Mouse (Mus musculus) stomach, embryonic 16.5 days (tissue): ENCODE measurements around the gene Rsph1. TPM values are rescaled to one million over a fixed set of nuclear protein-coding genes. Genes with fewer than 3 reads are reported as not detected.
A peak's percentile ranks its signal among the peaks of the same experiment; 100 is the strongest.

Experiments
- ATAC-seq: fragments of 200-750 bp; cut with Nextera tagmentation; 2 replicates; pipeline ENCODE4 v1.8.0; 2017; ENCODE audit warnings: moderate number of reproducible peaks, moderate TSS enrichment; ENCODE audit not compliant: insufficient read depth, low FRiP score
- H3K27ac ChIP-seq: fragments of 300-500 bp; sonication (generic); 2 replicates; pipeline ENCODE4 v1.5.1; 2014; ENCODE audit warnings: low read length
- H3K27me3 ChIP-seq: fragments of 300-500 bp; sonication (generic); 2 replicates; pipeline ENCODE4 v1.6.1; 2014; ENCODE audit warnings: low read length, control low read depth, mixed read lengths; ENCODE audit not compliant: control insufficient read depth, insufficient read depth
- H3K36me3 ChIP-seq: fragments of 300-500 bp; sonication (generic); 2 replicates; pipeline ENCODE4 v1.6.1; 2014; ENCODE audit warnings: low read length; ENCODE audit not compliant: control insufficient read depth, insufficient read depth
- H3K4me1 ChIP-seq: fragments of 300-500 bp; sonication (generic); 2 replicates; pipeline ENCODE4 v1.6.1; 2014; ENCODE audit warnings: low read length, control low read depth, mixed read lengths; ENCODE audit not compliant: control insufficient read depth, insufficient read depth
- H3K4me2 ChIP-seq: fragments of 300-500 bp; sonication (generic); 2 replicates; pipeline ENCODE4 v1.6.1; 2014; ENCODE audit warnings: low read depth, low read length, mixed read lengths
- H3K4me3 ChIP-seq: fragments of 300-500 bp; sonication (generic); replicated peaks from 2 replicates; pipeline ENCODE4 v1.5.1; 2014; ENCODE audit warnings: mild to moderate bottlenecking, low read length
- H3K9ac ChIP-seq: fragments of 300-500 bp; sonication (generic); 2 replicates; pipeline ENCODE4 v1.6.1; 2014; ENCODE audit warnings: low read length
- H3K9me3 ChIP-seq: fragments of 300-500 bp; sonication (generic); replicated peaks from 2 replicates; pipeline ENCODE4 v1.6.1; 2016; ENCODE audit warnings: low read length, control low read depth; ENCODE audit not compliant: control insufficient read depth
- WGBS: fragments of 180-500 bp; shearing (Covaris S2); extraction: QIAGEN DNeasy Blood & Tissue Kit; methylation state at CpG from one replicate; pipeline ENCODE4 v1.1.7; 2014; 5-methylcytosine and 5-hydroxymethylcytosine counted together
- polyA plus RNA-seq: library from polyadenylated mRNA; unstranded; fragments of >200 nt; fragmentation: Nextera tagmentation; extraction: Ambion mirVana; gene quantifications from 2 replicates; pipeline ENCODE4 v1.2.1, GENCODE M21; 2015

The Rsph1 gene
- polyA plus RNA-seq, 1 experiment from 2014 or later: 1.5 TPM

DNA sequence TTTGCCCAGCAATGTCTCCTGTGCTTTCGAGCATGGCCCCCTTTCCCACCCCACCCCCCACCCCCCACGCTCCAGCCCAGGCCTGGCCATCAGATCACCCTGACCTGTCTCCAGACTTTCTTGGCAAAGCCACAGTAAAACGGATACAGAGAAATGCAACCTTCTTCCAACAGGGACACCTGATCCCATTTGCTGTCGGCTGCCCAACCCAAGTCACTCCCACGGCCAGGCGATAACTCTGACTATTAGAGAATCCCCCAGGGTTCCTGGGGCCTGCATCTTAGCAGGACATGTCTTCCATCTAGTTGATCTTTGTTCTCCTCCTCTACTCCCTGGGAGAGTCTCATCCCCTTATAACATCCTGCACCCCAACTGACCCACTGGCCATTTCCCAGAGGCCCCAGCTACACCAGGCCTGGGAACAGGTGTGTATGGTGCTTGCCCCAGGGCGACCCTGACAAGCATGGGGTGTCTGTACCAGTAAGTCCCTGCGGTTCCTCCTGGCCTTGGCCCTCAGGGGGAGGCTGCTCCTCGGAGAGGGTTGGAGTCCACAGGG lies 18.8 kb downstream of the Rsph1 start:
- WGBS: 75% methylated on average over 9 of the region's 9 CpGs
- Histone ChIP-seq H3K4me1 (no peaks in the 10 kb centered on the region), H3K27me3 (no peaks in the 10 kb centered on the region), H3K27ac (no peak overlapping the region), H3K36me3 (no peaks in the 10 kb centered on the region), H3K4me3 (no peak overlapping the region), H3K9ac (no peak overlapping the region), H3K9me3 (no peaks in the 10 kb centered on the region), H3K4me2 (no peak overlapping the region)
- ATAC-seq: no peak

DNA sequence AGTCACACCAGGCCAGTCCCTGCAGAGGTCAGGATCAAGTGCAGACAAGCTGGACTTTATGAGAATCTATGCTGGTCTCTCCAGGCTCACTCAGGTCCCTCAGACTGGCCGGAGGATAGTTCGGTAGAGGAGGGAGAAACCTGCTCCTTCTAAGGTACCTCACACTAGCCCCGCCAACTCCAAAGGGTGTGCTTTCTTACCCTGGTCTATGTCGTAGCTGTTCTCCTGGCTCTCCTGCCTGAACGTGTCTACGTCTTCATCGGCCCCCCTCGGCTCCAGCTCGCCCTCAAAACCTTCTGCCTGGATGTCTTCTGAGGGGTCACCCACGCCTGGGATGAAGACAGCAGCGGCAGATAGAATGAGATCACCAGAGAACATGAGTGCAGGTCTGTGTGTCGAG lies 19.3 kb downstream of the Rsph1 start:
- Histone ChIP-seq H3K4me1 (no peaks in the 10 kb centered on the region), H3K4me2 (no peak overlapping the region), H3K27me3 (no peaks in the 10 kb centered on the region), H3K36me3 (no peaks in the 10 kb centered on the region), H3K9ac (no peak overlapping the region), H3K27ac (no peak overlapping the region), H3K4me3 (no peak overlapping the region), H3K9me3 (no peaks in the 10 kb centered on the region)
- 89% methylated on average over 12 of the region's 12 CpGs for WGBS
- ATAC-seq: no peak

DNA sequence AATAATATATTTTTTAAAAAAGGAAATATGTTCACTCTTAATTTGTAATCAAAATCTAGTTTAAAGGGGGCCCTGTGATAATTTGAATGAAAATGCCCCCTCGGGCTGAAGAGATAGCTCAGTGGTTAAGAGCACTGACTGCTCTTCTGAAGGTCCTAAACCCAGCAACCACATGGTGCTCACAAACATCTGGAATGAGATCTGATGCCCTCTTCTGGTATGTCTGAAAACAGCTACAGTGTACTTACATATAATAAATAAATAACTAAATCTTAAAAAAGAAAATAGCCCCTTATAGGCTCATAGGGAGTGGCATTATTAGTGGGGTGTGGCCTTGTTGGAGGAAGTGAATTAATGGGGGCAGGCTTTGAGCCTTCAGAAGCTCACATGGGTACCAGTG lies 20.0 kb downstream of the Rsph1 start:
- H3K27me3 ChIP-seq: no peaks in the 10 kb centered on the region
- no peaks in the 10 kb centered on the region for H3K9me3 ChIP-seq
- no peak overlapping the region for H3K4me3 ChIP-seq
- no peak overlapping the region for H3K27ac ChIP-seq
- H3K36me3 ChIP-seq: no peaks in the 10 kb centered on the region
- WGBS: 82% methylated on average over 1 of the region's 1 CpGs
- no peaks in the 10 kb centered on the region for H3K4me1 ChIP-seq
- H3K4me2 ChIP-seq: no peak overlapping the region
- no peak overlapping the region for H3K9ac ChIP-seq
- ATAC-seq: no peak

DNA sequence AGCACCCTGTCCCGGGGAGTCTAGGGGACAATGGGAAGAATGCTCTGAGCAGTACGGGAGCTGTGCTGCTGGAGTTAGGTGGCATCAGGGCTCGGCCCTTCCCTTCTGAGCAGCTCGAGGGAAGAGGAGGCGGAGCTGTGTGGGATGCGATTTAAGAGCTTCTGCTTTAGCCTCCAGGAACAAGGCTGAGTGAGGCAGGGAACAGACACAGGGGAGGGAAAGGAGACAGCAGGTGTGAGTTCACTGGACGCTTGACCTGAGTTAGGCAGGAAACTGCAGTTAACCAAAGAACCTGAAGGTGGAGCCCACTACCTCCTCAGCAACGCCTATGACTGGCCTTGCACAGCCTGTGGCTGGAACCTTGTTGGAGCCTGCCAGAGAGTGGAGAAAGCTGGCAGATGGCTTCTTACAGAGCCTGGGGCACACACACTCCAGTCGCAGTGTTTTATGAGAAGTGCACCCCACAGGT lies 22.7 kb downstream of the Rsph1 start:
- Histone ChIP-seq H3K27ac (no peak overlapping the region), H3K9me3 (no peaks in the 10 kb centered on the region), H3K4me2 (no peak overlapping the region), H3K9ac (no peak overlapping the region), H3K27me3 (no peaks in the 10 kb centered on the region), H3K4me1 (no peaks in the 10 kb centered on the region), H3K4me3 (no peak overlapping the region), H3K36me3 (no peaks in the 10 kb centered on the region)
- ATAC-seq: peak; percentile 85; the same call in 1 of the 2 replicates
- 15% methylated on average over 9 of the region's 9 CpGs for WGBS

DNA sequence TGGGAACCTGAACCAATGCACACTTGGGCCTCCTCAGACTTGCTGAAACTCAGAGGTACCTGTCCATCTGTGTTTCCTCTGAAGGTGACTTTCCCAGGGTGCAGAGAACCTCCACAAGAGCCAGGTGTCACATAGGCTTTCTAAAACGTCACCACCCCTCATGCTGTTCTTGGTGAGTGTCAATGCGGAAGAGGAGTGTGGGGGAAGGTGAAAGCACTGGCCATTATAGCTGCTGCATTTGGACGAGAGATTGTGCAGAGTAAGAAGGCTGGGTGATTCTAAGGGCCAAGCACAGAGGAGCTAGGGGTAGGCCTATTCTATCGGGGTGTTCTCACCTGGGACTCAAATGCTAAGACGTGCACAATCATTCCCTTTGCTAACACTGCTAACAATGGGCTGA lies 23.2 kb downstream of the Rsph1 start:
- Histone ChIP-seq H3K27me3 (no peaks in the 10 kb centered on the region), H3K4me3 (no peak overlapping the region), H3K36me3 (no peaks in the 10 kb centered on the region), H3K4me2 (no peak overlapping the region), H3K9ac (no peak overlapping the region), H3K9me3 (no peaks in the 10 kb centered on the region), H3K27ac (no peak overlapping the region), H3K4me1 (no peaks in the 10 kb centered on the region)
- ATAC-seq: no peak
- WGBS: 63% methylated on average over 5 of the region's 5 CpGs

DNA sequence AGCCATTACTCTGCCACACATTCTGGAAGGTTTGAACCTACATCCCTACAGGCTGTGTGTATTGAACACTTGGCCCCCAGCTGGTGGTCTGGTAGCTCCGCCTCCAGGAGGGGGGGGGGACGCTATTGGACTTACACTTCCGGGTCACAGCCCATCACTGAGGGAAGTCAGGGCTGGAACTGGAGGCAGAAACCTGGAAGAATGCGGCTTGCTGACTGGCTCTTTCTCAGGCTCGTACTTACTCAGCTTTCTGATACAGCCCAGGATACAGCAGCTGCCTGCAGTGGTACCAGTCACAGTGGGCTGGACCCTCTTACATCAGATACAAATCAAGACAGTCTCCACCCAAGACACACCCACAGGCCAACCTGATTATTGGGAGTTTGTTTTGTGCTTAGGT lies 30.0 kb downstream of the Rsph1 start:
- no peaks in the 10 kb centered on the region for H3K9me3 ChIP-seq
- no peak overlapping the region for H3K9ac ChIP-seq
- no peaks in the 10 kb centered on the region for H3K36me3 ChIP-seq
- no peak for ATAC-seq
- no peak overlapping the region for H3K4me2 ChIP-seq
- H3K27ac ChIP-seq: no peak overlapping the region
- no peaks in the 10 kb centered on the region for H3K4me1 ChIP-seq
- 31% methylated on average over 5 of the region's 5 CpGs for WGBS
- H3K4me3 ChIP-seq: no peak overlapping the region
- H3K27me3 ChIP-seq: no peaks in the 10 kb centered on the region

DNA sequence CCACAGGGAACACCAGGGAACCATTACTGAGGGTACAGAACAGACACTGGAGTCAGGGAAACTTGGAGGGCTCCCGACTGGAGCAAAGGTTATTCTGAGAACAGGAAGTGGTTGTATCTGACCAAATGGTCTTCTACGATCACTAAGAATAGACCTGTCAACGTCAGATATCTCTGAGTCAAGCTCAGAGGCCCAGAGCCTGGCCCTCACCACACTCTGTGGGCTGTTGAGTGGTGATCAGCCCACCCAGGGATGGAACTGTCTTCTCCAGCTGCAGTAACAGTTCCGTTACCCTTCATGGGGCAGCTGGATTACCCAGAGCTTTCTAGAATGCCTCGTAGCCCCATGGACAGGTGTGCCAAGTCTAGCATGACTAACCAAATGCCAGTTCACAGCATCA lies 31.9 kb downstream of the Rsph1 start:
- Histone ChIP-seq H3K9me3 (no peaks in the 10 kb centered on the region), H3K9ac (no peak overlapping the region), H3K27me3 (no peaks in the 10 kb centered on the region), H3K4me2 (no peak overlapping the region), H3K4me1 (no peaks in the 10 kb centered on the region), H3K4me3 (no peak overlapping the region), H3K36me3 (no peaks in the 10 kb centered on the region), H3K27ac (no peak overlapping the region)
- WGBS: 75% methylated on average over 5 of the region's 5 CpGs
- no peak for ATAC-seq

DNA sequence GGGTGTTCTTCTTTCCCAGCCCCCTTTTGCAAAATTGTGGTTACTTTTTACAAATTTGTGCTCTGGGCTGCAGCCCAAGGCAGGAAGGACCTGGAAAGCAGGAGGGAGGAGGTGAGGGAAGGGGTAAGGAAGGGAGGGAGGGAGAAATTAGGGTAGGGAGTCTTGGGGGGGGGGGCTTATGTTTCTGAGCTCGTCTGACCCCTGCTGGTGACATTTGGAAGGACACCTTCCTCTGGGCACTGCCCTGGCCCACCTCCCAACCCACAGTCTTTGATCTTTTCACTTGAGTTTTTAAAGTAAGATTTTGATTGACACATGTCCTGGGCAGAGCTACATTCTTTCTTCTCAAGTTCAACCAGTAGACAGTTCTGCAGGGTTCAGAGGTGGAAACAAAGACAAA lies 34.4 kb downstream of the Rsph1 start:
- Histone ChIP-seq H3K9ac (no peak overlapping the region), H3K4me2 (no peak overlapping the region), H3K4me3 (no peak overlapping the region), H3K27me3 (no peaks in the 10 kb centered on the region), H3K9me3 (no peaks in the 10 kb centered on the region), H3K27ac (no peak overlapping the region), H3K4me1 (no peaks in the 10 kb centered on the region), H3K36me3 (no peaks in the 10 kb centered on the region)
- no peak for ATAC-seq
- WGBS: 8% methylated on average over 1 of the region's 1 CpGs

DNA sequence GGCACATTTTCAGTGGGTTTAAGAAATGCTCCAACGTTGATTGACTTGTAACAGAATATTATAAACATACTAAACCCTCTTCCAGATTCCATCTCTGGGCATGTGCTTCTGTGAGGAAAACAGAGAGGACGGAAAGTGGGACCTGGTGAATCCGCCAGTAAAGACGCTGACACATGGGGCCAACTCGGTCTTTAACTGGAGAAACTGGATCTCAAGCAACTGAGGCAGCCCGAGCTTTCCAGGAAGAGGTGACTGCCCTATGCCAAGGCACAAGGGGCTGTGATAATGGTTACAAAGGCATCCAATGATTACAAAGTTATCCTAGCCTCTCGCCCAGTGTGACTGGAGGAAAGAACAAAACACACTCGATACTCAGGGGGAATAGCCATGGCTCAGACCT lies 36.0 kb downstream of the Rsph1 start:
- H3K36me3 ChIP-seq: no peaks in the 10 kb centered on the region
- H3K4me2 ChIP-seq: no peak overlapping the region
- H3K27ac ChIP-seq: no peak overlapping the region
- H3K9me3 ChIP-seq: no peaks in the 10 kb centered on the region
- no peaks in the 10 kb centered on the region for H3K27me3 ChIP-seq
- no peaks in the 10 kb centered on the region for H3K4me1 ChIP-seq
- no peak overlapping the region for H3K4me3 ChIP-seq
- WGBS: 78% methylated on average over 8 of the region's 8 CpGs
- H3K9ac ChIP-seq: no peak overlapping the region
- no peak for ATAC-seq
